Mouse (Mus musculus): ENCODE measurements around the gene Trmt11. TPM values are rescaled to one million over a fixed set of nuclear protein-coding genes. Genes with fewer than 3 reads are reported as not detected.
"Not testable (repeated sequence)": the region's sequence is repeated elsewhere in the genome, so short reads cannot be mapped to it uniquely, and the experiment has no call there.

Gene Trmt11
- polyA plus RNA-seq (2014; fragmentation: Nextera tagmentation; extraction: Ambion mirVana) = 38.3 and 40.9 TPM in 2 replicates

GRCm38 (mm10) chr10:30600542-30600966 is at the start of gene Trmt11:
Trmt11 (minus strand) TSS chr10:30600749.
- Histone ChIP-seq H3K4me2 (peak within 1 kb of the TSS; percentile 73), H3K4me3 (ENCODE audit: low read depth, low read length) (peak within 1 kb of the TSS; percentile 84), H3K9me3 (ENCODE audit: control insufficient read depth, low read length) (no peaks in the 10 kb centered on the region), H3K27me3 (replicated peaks; ENCODE audit: control insufficient read depth, insufficient read depth, low read length) (no peaks in the 10 kb centered on the region), H3K9ac (ENCODE audit: low read depth, low read length) (peak within 1 kb of the TSS; percentile 85), H3K36me3 (ENCODE audit: control insufficient read depth, insufficient read depth, low read length) (0 out of 2 replicates have a peak, but pooled peaks cover 4% of the 10 kb centered on the region), H3K27ac (ENCODE audit: low read depth, low read length) (peak within 1 kb of the TSS; percentile 79), H3K4me1 (replicated peaks; ENCODE audit: control insufficient read depth, insufficient read depth, low read length) (peaks cover 7% of the 10 kb centered on the region)
- ATAC-seq (replicated peaks; ENCODE audit: low FRiP score) = peak; percentile 94
- peak; percentile 88 for DNase-seq (ENCODE audit: low spot score)
- WGBS = under 1% methylated on average over 24 of the region's 28 CpGs

GRCm38 (mm10) chr10:30647681-30648080 is 47.1 kb upstream of the Trmt11 start:
- H3K27ac ChIP-seq (ENCODE audit: low read depth, low read length) = no peak overlapping the region
- H3K9me3 ChIP-seq (ENCODE audit: control insufficient read depth, low read length) = no peaks in the 10 kb centered on the region
- H3K4me3 ChIP-seq (ENCODE audit: low read depth, low read length) = no peak overlapping the region
- no peak overlapping the region for H3K9ac ChIP-seq (ENCODE audit: low read depth, low read length)
- ATAC-seq (replicated peaks; ENCODE audit: low FRiP score) = no peak
- no peak overlapping the region for H3K4me2 ChIP-seq
- no peak for DNase-seq (ENCODE audit: low spot score)
- no peaks in the 10 kb centered on the region for H3K27me3 ChIP-seq (replicated peaks; ENCODE audit: control insufficient read depth, insufficient read depth, low read length)
- no peaks in the 10 kb centered on the region for H3K4me1 ChIP-seq (replicated peaks; ENCODE audit: control insufficient read depth, insufficient read depth, low read length)
- 69% methylated on average over 2 of the region's 2 CpGs for WGBS
- no peaks in the 10 kb centered on the region for H3K36me3 ChIP-seq (ENCODE audit: control insufficient read depth, insufficient read depth, low read length)

- 72% methylated on average over 3 of the region's 3 CpGs for WGBS
- ATAC-seq (replicated peaks; ENCODE audit: low FRiP score) = no peak
Observed at GRCm38 (mm10) chr10:30638216-30638615, 37.7 kb upstream of the Trmt11 start.

GRCm38 (mm10) chr10:30636474-30637154 is 36.1 kb upstream of the Trmt11 start:
- not testable (repeated sequence) for H3K9ac ChIP-seq (ENCODE audit: low read depth, low read length); H3K4me3 ChIP-seq (ENCODE audit: low read depth, low read length); H3K9me3 ChIP-seq (ENCODE audit: control insufficient read depth, low read length); DNase-seq (ENCODE audit: low spot score); H3K27ac ChIP-seq (ENCODE audit: low read depth, low read length); H3K4me2 ChIP-seq; ATAC-seq (replicated peaks; ENCODE audit: low FRiP score); H3K36me3 ChIP-seq (ENCODE audit: control insufficient read depth, insufficient read depth, low read length); H3K4me1 ChIP-seq (replicated peaks; ENCODE audit: control insufficient read depth, insufficient read depth, low read length); H3K27me3 ChIP-seq (replicated peaks; ENCODE audit: control insufficient read depth, insufficient read depth, low read length)
- WGBS = 83% methylated on average over 1 of the region's 1 CpGs

More at GRCm38 (mm10) chr10:30638216-30638615, 37.7 kb upstream of the Trmt11 start:
- no peaks in the 10 kb centered on the region for H3K4me1 ChIP-seq (replicated peaks; ENCODE audit: control insufficient read depth, insufficient read depth, low read length)
- DNase-seq (ENCODE audit: low spot score) = no peak
- H3K36me3 ChIP-seq (ENCODE audit: control insufficient read depth, insufficient read depth, low read length) = no peaks in the 10 kb centered on the region
- no peaks in the 10 kb centered on the region for H3K9me3 ChIP-seq (ENCODE audit: control insufficient read depth, low read length)
- no peak overlapping the region for H3K4me2 ChIP-seq
- H3K27me3 ChIP-seq (replicated peaks; ENCODE audit: control insufficient read depth, insufficient read depth, low read length) = no peaks in the 10 kb centered on the region
- no peak overlapping the region for H3K9ac ChIP-seq (ENCODE audit: low read depth, low read length)
- no peak overlapping the region for H3K27ac ChIP-seq (ENCODE audit: low read depth, low read length)
- H3K4me3 ChIP-seq (ENCODE audit: low read depth, low read length) = no peak overlapping the region

DNA sequence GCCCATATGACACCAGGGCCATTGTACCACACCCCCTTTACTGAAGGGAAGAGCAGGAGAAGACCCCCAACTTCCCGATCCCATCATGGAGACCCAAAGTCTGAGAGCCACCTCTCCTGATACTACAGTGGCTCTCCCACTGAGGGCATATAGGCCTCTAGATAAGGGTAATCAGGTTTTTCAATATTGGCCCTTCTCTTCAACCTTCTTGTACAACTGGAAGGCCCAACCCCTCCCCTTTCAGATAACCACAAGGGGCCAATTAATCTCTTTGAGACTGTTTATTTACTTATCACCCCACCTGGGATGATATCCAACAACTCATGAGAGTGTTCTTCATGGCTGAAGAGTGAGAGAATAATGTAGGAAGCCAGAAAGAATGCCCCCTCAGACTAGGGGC is 32.2 kb upstream of the Trmt11 start:
- H3K4me2 ChIP-seq = no peak overlapping the region
- ATAC-seq (replicated peaks; ENCODE audit: low FRiP score) (peak; percentile 75), DNase-seq (ENCODE audit: low spot score) (no peak)
- peaks cover 3% of the 10 kb centered on the region for H3K4me1 ChIP-seq (replicated peaks; ENCODE audit: control insufficient read depth, insufficient read depth, low read length)
- H3K27ac ChIP-seq (ENCODE audit: low read depth, low read length) = no peak overlapping the region
- no peak overlapping the region for H3K4me3 ChIP-seq (ENCODE audit: low read depth, low read length)
- no peaks in the 10 kb centered on the region for H3K27me3 ChIP-seq (replicated peaks; ENCODE audit: control insufficient read depth, insufficient read depth, low read length)
- 74% methylated on average over 1 of the region's 1 CpGs for WGBS
- no peak overlapping the region for H3K9ac ChIP-seq (ENCODE audit: low read depth, low read length)
- no peaks in the 10 kb centered on the region for H3K9me3 ChIP-seq (ENCODE audit: control insufficient read depth, low read length)
- no peaks in the 10 kb centered on the region for H3K36me3 ChIP-seq (ENCODE audit: control insufficient read depth, insufficient read depth, low read length)

DNA sequence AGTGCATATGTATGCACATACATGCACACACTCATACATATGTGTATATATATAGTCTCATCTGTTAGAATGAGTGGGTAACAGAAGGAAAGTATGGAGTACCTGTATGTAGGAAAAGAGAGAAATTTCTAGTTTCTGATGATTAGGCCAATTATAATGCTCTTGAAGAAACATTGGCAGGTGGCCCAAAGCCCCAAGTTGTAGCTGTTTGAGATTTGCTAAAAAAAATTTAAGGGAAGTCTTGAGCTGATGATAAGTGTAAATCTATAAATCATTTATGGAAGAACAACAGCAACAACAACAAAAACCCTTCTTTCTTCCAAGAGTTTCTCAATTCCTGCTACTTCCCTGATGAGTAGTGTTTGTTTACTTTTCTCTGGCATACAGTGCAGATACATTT is 29.4 kb upstream of the Trmt11 start:
- no peak overlapping the region for H3K27ac ChIP-seq (ENCODE audit: low read depth, low read length)
- H3K9me3 ChIP-seq (ENCODE audit: control insufficient read depth, low read length) = no peaks in the 10 kb centered on the region
- no peaks in the 10 kb centered on the region for H3K27me3 ChIP-seq (replicated peaks; ENCODE audit: control insufficient read depth, insufficient read depth, low read length)
- no peaks in the 10 kb centered on the region for H3K36me3 ChIP-seq (ENCODE audit: control insufficient read depth, insufficient read depth, low read length)
- DNase-seq (ENCODE audit: low spot score) (no peak), ATAC-seq (replicated peaks; ENCODE audit: low FRiP score) (no peak)
- H3K4me1 ChIP-seq (replicated peaks; ENCODE audit: control insufficient read depth, insufficient read depth, low read length) = peaks cover 3% of the 10 kb centered on the region
- no peak overlapping the region for H3K4me2 ChIP-seq
- no peak overlapping the region for H3K9ac ChIP-seq (ENCODE audit: low read depth, low read length)
- H3K4me3 ChIP-seq (ENCODE audit: low read depth, low read length) = no peak overlapping the region

- ATAC-seq (replicated peaks; ENCODE audit: low FRiP score) (no peak), DNase-seq (ENCODE audit: low spot score) (no peak)
- Histone ChIP-seq H3K4me3 (ENCODE audit: low read depth, low read length) (no peak within 1 kb of the TSS), H3K27ac (ENCODE audit: low read depth, low read length) (no peak within 1 kb of the TSS), H3K9ac (ENCODE audit: low read depth, low read length) (no peak within 1 kb of the TSS), H3K9me3 (ENCODE audit: control insufficient read depth, low read length) (no peaks in the 10 kb centered on the region), H3K27me3 (replicated peaks; ENCODE audit: control insufficient read depth, insufficient read depth, low read length) (no peaks in the 10 kb centered on the region), H3K4me2 (no peak within 1 kb of the TSS), H3K36me3 (ENCODE audit: control insufficient read depth, insufficient read depth, low read length) (no peaks in the 10 kb centered on the region), H3K4me1 (replicated peaks; ENCODE audit: control insufficient read depth, insufficient read depth, low read length) (peaks cover 3% of the 10 kb centered on the region)
- WGBS = 78% methylated on average over 3 of the region's 3 CpGs
Observed at GRCm38 (mm10) chr10:30629513-30629912, 29.0 kb upstream of the Trmt11 start, which contains the start of gene Hint3. Hint3 (minus strand) TSS chr10:30629632.

GRCm38 (mm10) chr10:30628444-30628843 is 27.9 kb upstream of the Trmt11 start:
- H3K4me1 ChIP-seq (replicated peaks; ENCODE audit: control insufficient read depth, insufficient read depth, low read length); DNase-seq (ENCODE audit: low spot score); H3K27ac ChIP-seq (ENCODE audit: low read depth, low read length); H3K9ac ChIP-seq (ENCODE audit: low read depth, low read length); H3K27me3 ChIP-seq (replicated peaks; ENCODE audit: control insufficient read depth, insufficient read depth, low read length); ATAC-seq (replicated peaks; ENCODE audit: low FRiP score); H3K4me3 ChIP-seq (ENCODE audit: low read depth, low read length); H3K4me2 ChIP-seq; H3K9me3 ChIP-seq (ENCODE audit: control insufficient read depth, low read length); H3K36me3 ChIP-seq (ENCODE audit: control insufficient read depth, insufficient read depth, low read length): not testable (repeated sequence)
- WGBS = 86% methylated on average over 11 of the region's 11 CpGs

GRCm38 (mm10) chr10:30627548-30627947 is 27.0 kb upstream of the Trmt11 start:
- 23% methylated on average over 1 of the region's 1 CpGs for WGBS
- ATAC-seq (replicated peaks; ENCODE audit: low FRiP score) = no peak
- H3K9ac ChIP-seq (ENCODE audit: low read depth, low read length) = no peak overlapping the region

More at GRCm38 (mm10) chr10:30627548-30627947, 27.0 kb upstream of the Trmt11 start:
- Histone ChIP-seq H3K4me3 (ENCODE audit: low read depth, low read length) (no peak overlapping the region), H3K36me3 (ENCODE audit: control insufficient read depth, insufficient read depth, low read length) (no peaks in the 10 kb centered on the region), H3K4me1 (replicated peaks; ENCODE audit: control insufficient read depth, insufficient read depth, low read length) (peaks cover 2% of the 10 kb centered on the region), H3K9me3 (ENCODE audit: control insufficient read depth, low read length) (no peaks in the 10 kb centered on the region), H3K4me2 (no peak overlapping the region), H3K27me3 (replicated peaks; ENCODE audit: control insufficient read depth, insufficient read depth, low read length) (no peaks in the 10 kb centered on the region), H3K27ac (ENCODE audit: low read depth, low read length) (no peak overlapping the region)
- no peak for DNase-seq (ENCODE audit: low spot score)
